Mouse (Mus musculus): ENCODE results near the gene Luzp1. TPM values are rescaled to one million over a fixed set of nuclear protein-coding genes. Genes with fewer than 3 reads are reported as not detected.

The Luzp1 gene
- polyA plus RNA-seq, 1 experiment from 2014 or later: 62.1 TPM

GRCm38 (mm10) chr4:136518576-136518975, 49.0 kb downstream of the Luzp1 start:
- Histone ChIP-seq H3K27me3 (no peaks in the 10 kb centered on the region), H3K4me2 (replicated peaks) (no peak overlapping the region), H3K9me3 (no peaks in the 10 kb centered on the region), H3K4me3 (no peak overlapping the region), H3K36me3 (no peaks in the 10 kb centered on the region), H3K27ac (replicated peaks) (no peak overlapping the region), H3K9ac (replicated peaks) (no peak overlapping the region), H3K4me1 (no peaks in the 10 kb centered on the region)
- ATAC-seq (replicated peaks): no peak
- 92% methylated on average over 2 of the region's 2 CpGs for WGBS

- H3K4me1 ChIP-seq: no peaks in the 10 kb centered on the region
- H3K9me3 ChIP-seq: no peaks in the 10 kb centered on the region
- H3K4me2 ChIP-seq (replicated peaks): no peak overlapping the region
- H3K27me3 ChIP-seq: no peaks in the 10 kb centered on the region
- H3K9ac ChIP-seq (replicated peaks): no peak overlapping the region
- H3K4me3 ChIP-seq: no peak overlapping the region
- H3K27ac ChIP-seq (replicated peaks): no peak overlapping the region
- no peak for ATAC-seq (replicated peaks)
- no peaks in the 10 kb centered on the region for H3K36me3 ChIP-seq
Observed at GRCm38 (mm10) chr4:136519866-136520265, 50.3 kb downstream of the Luzp1 start.

GRCm38 (mm10) chr4:136521898-136522297, 52.3 kb downstream of the Luzp1 start:
- Histone ChIP-seq H3K4me3 (no peak overlapping the region), H3K4me2 (replicated peaks) (no peak overlapping the region), H3K9me3 (no peaks in the 10 kb centered on the region), H3K36me3 (no peaks in the 10 kb centered on the region), H3K4me1 (0 out of 2 replicates have a peak, but pooled peaks cover 2% of the 10 kb centered on the region), H3K27me3 (no peaks in the 10 kb centered on the region), H3K9ac (replicated peaks) (no peak overlapping the region), H3K27ac (replicated peaks) (no peak overlapping the region)
- ATAC-seq (replicated peaks): no peak
- 55% methylated on average over 5 of the region's 5 CpGs for WGBS

- ATAC-seq (replicated peaks): no peak
- Histone ChIP-seq H3K27me3 (no peaks in the 10 kb centered on the region), H3K4me3 (no peak overlapping the region), H3K4me1 (0 out of 2 replicates have a peak, but pooled peaks cover 2% of the 10 kb centered on the region), H3K9ac (replicated peaks) (no peak overlapping the region), H3K9me3 (no peaks in the 10 kb centered on the region), H3K4me2 (replicated peaks) (no peak overlapping the region), H3K36me3 (no peaks in the 10 kb centered on the region), H3K27ac (replicated peaks) (no peak overlapping the region)
- 81% methylated on average over 2 of the region's 2 CpGs for WGBS
Observed at GRCm38 (mm10) chr4:136524309-136524708, 54.7 kb downstream of the Luzp1 start.

- H3K27me3 ChIP-seq: no peaks in the 10 kb centered on the region
- H3K27ac ChIP-seq (replicated peaks): no peak overlapping the region
- H3K4me3 ChIP-seq: no peak overlapping the region
- no peaks in the 10 kb centered on the region for H3K9me3 ChIP-seq
- 18% methylated on average over 4 of the region's 4 CpGs for whole genome bisulfite sequencing
- H3K4me2 ChIP-seq (replicated peaks): no peak overlapping the region
- no peak overlapping the region for H3K9ac ChIP-seq (replicated peaks)
- ATAC-seq (replicated peaks): 0 out of 2 replicates have a peak, but pooled peaks have one; percentile 35
- no peaks in the 10 kb centered on the region for H3K36me3 ChIP-seq
- H3K4me1 ChIP-seq: 0 out of 2 replicates have a peak, but pooled peaks cover 2% of the 10 kb centered on the region
Observed at GRCm38 (mm10) chr4:136526412-136526811, 56.9 kb downstream of the Luzp1 start.

- no peak overlapping the region for H3K4me2 ChIP-seq (replicated peaks)
- H3K9ac ChIP-seq (replicated peaks): no peak overlapping the region
- WGBS: 80% methylated on average over 3 of the region's 3 CpGs
- H3K4me1 ChIP-seq: peaks cover 27% of the 10 kb centered on the region
- H3K36me3 ChIP-seq: peaks cover 81% of the 10 kb centered on the region
- H3K9me3 ChIP-seq: no peaks in the 10 kb centered on the region
- no peaks in the 10 kb centered on the region for H3K27me3 ChIP-seq
- ATAC-seq (replicated peaks): no peak
- peak overlapping the region; percentile 23; the same call in 1 of the 2 replicates for H3K27ac ChIP-seq (replicated peaks)
- H3K4me3 ChIP-seq: no peak overlapping the region
Observed at GRCm38 (mm10) chr4:136545151-136545550, 75.6 kb downstream of the Luzp1 start.

GRCm38 (mm10) chr4:136546279-136547045, 76.9 kb downstream of the Luzp1 start:
- 71% methylated on average over 3 of the region's 3 CpGs for WGBS
- H3K9me3 ChIP-seq: no peaks in the 10 kb centered on the region
- H3K4me2 ChIP-seq (replicated peaks): no peak overlapping the region
- ATAC-seq (replicated peaks): no peak
- no peak overlapping the region for H3K27ac ChIP-seq (replicated peaks)
- no peaks in the 10 kb centered on the region for H3K27me3 ChIP-seq
- H3K36me3 ChIP-seq: peaks cover 85% of the 10 kb centered on the region
- H3K4me3 ChIP-seq: no peak overlapping the region
- H3K9ac ChIP-seq (replicated peaks): no peak overlapping the region
- H3K4me1 ChIP-seq: peaks cover 27% of the 10 kb centered on the region

- Histone ChIP-seq H3K27ac (replicated peaks) (peak overlapping the region; percentile 70), H3K4me1 (peaks cover 27% of the 10 kb centered on the region), H3K9me3 (no peaks in the 10 kb centered on the region), H3K4me2 (replicated peaks) (no peak overlapping the region), H3K4me3 (no peak overlapping the region), H3K9ac (replicated peaks) (no peak overlapping the region), H3K27me3 (no peaks in the 10 kb centered on the region), H3K36me3 (peaks cover 84% of the 10 kb centered on the region)
- WGBS: 59% methylated on average over 1 of the region's 1 CpGs
- ATAC-seq (replicated peaks): no peak
Observed at GRCm38 (mm10) chr4:136547721-136548120, 78.2 kb downstream of the Luzp1 start.

GRCm38 (mm10) chr4:136548381-136548801, 78.8 kb downstream of the Luzp1 start:
- Histone ChIP-seq H3K4me1 (peaks cover 27% of the 10 kb centered on the region), H3K9ac (replicated peaks) (no peak overlapping the region), H3K4me2 (replicated peaks) (no peak overlapping the region), H3K9me3 (no peaks in the 10 kb centered on the region), H3K27ac (replicated peaks) (peak overlapping the region; percentile 70), H3K36me3 (peaks cover 84% of the 10 kb centered on the region), H3K4me3 (no peak overlapping the region), H3K27me3 (no peaks in the 10 kb centered on the region)
- 0 out of 2 replicates have a peak, but pooled peaks have one; percentile 41 for ATAC-seq (replicated peaks)
- 12% methylated on average over 1 of the region's 1 CpGs for WGBS

GRCm38 (mm10) chr4:136553108-136553507, 83.5 kb downstream of the Luzp1 start:
- Histone ChIP-seq H3K36me3 (peaks cover 89% of the 10 kb centered on the region), H3K4me1 (peaks cover 17% of the 10 kb centered on the region), H3K9ac (replicated peaks) (no peak overlapping the region), H3K9me3 (no peaks in the 10 kb centered on the region), H3K27me3 (no peaks in the 10 kb centered on the region), H3K4me2 (replicated peaks) (no peak overlapping the region), H3K4me3 (no peak overlapping the region), H3K27ac (replicated peaks) (no peak overlapping the region)
- 69% methylated on average over 1 of the region's 1 CpGs for WGBS
- ATAC-seq (replicated peaks): no peak

GRCm38 (mm10) chr4:136557638-136558037, 88.1 kb downstream of the Luzp1 start:
- H3K4me3 ChIP-seq: no peak overlapping the region
- no peak for ATAC-seq (replicated peaks)
- no peaks in the 10 kb centered on the region for H3K9me3 ChIP-seq
- no peak overlapping the region for H3K4me2 ChIP-seq (replicated peaks)
- 96% methylated on average over 2 of the region's 2 CpGs for WGBS
- H3K27ac ChIP-seq (replicated peaks): no peak overlapping the region
- no peaks in the 10 kb centered on the region for H3K27me3 ChIP-seq
- H3K36me3 ChIP-seq: peaks cover 77% of the 10 kb centered on the region
- H3K4me1 ChIP-seq: peaks cover 2% of the 10 kb centered on the region; the same call in 1 of the 2 replicates
- no peak overlapping the region for H3K9ac ChIP-seq (replicated peaks)

GRCm38 (mm10) chr4:136559690-136560089, 90.1 kb downstream of the Luzp1 start:
- no peak overlapping the region for H3K4me2 ChIP-seq (replicated peaks)
- H3K9me3 ChIP-seq: no peaks in the 10 kb centered on the region
- H3K27me3 ChIP-seq: no peaks in the 10 kb centered on the region
- no peak overlapping the region for H3K9ac ChIP-seq (replicated peaks)
- peaks cover 72% of the 10 kb centered on the region for H3K36me3 ChIP-seq
- peaks cover 4% of the 10 kb centered on the region; the same call in 1 of the 2 replicates for H3K4me1 ChIP-seq
- ATAC-seq (replicated peaks): no peak
- WGBS: 94% methylated on average over 2 of the region's 2 CpGs
- no peak overlapping the region for H3K4me3 ChIP-seq
- H3K27ac ChIP-seq (replicated peaks): no peak overlapping the region

All from forebrain, embryonic 15.5 days (tissue).